In genomic region chr15:51709871-51710655, GRCm38 (mm10) we compare ENCODE assay signal across 9 mouse cellular contexts.
DNase-seq lines count a peak whose midpoint lies in the region; ATAC-seq lines count a peak whose summit lies in the region.
"Had no signal": no experiment of that assay in that cellular context is flagged by ENCODE, and none has a peak within 500 bp of the region (broad histone marks: within the 10 kb centered on the region; RNA-seq: fewer than 3 reads in every experiment).

No protein-coding gene starts in this region.

- no peak overlapping the region for H3K4me3 ChIP-seq in neural tube, embryonic 13.5 days
- H3K4me3 ChIP-seq in liver, embryonic 11.5 days (ENCODE audit: low read depth, low read length), result no peak overlapping the region

- peaks cover 15% of the 10 kb centered on the region for H3K4me1 ChIP-seq in neural tube, embryonic 13.5 days (replicated peaks)
- no peaks in the 10 kb centered on the region for H3K4me1 ChIP-seq in liver, embryonic 11.5 days (replicated peaks; ENCODE audit: control insufficient read depth, insufficient read depth, low read length)

- 29% methylated on average over 13 of the region's 13 CpGs for WGBS in neural tube, embryonic 13.5 days
- 53% methylated on average over 13 of the region's 13 CpGs for WGBS in liver, embryonic 11.5 days

- intact Hi-C loops in heart, postnatal 36 days (cut with DNase I), result no loop called here

- H3K9me3 ChIP-seq in neural tube, embryonic 13.5 days, result no peaks in the 10 kb centered on the region
- no peaks in the 10 kb centered on the region for H3K9me3 ChIP-seq in liver, embryonic 11.5 days (ENCODE audit: control insufficient read depth, low read length)

- no peak overlapping the region for H3K9ac ChIP-seq in neural tube, embryonic 13.5 days
- no peak overlapping the region for H3K9ac ChIP-seq in liver, embryonic 11.5 days (ENCODE audit: low read depth, low read length)

- peak; percentile 59 for ATAC-seq in cerebellum, adult (ENCODE audit: insufficient number of reproducible peaks, low FRiP score, low TSS enrichment)
- ATAC-seq in neural tube, embryonic 13.5 days (ENCODE audit: low read depth), result peak; percentile 95
- ATAC-seq in liver, embryonic 11.5 days (replicated peaks; ENCODE audit: low FRiP score), result no peak
- no peak for ATAC-seq in granulocyte monocyte progenitor cell, adult 5-6 weeks (replicated peaks; ENCODE audit: poor library complexity, severe bottlenecking)

- H3K36me3 ChIP-seq in neural tube, embryonic 13.5 days, result no peaks in the 10 kb centered on the region
- no peaks in the 10 kb centered on the region for H3K36me3 ChIP-seq in liver, embryonic 11.5 days (ENCODE audit: control insufficient read depth, insufficient read depth, low read length)

- H3K27me3 ChIP-seq in neural tube, embryonic 13.5 days, result no peaks in the 10 kb centered on the region
- H3K27me3 ChIP-seq in liver, embryonic 11.5 days (replicated peaks; ENCODE audit: control insufficient read depth, insufficient read depth, low read length), result no peaks in the 10 kb centered on the region

- H3K27ac ChIP-seq in neural tube, embryonic 13.5 days (replicated peaks), result peak overlapping the region; percentile 77
- H3K27ac ChIP-seq in liver, embryonic 11.5 days (ENCODE audit: low read depth, low read length), result no peak overlapping the region
- H3K27ac ChIP-seq: kidney, postnatal 0 days had no signal

- peak; percentile 89 for DNase-seq in Muller cell, postnatal 12 days (ENCODE audit: inconsistent ontology term)
- peak; percentile 48 to 65 for DNase-seq in frontal cortex, postnatal 10 days (ENCODE audit: low spot score in 2 of 2)
- DNase-seq in heart, postnatal 36 days, result peak; percentile 65 to 67
- peak; percentile 33 for DNase-seq in left cerebral cortex, adult 11 months (ENCODE audit: low spot score)
- DNase-seq in liver, embryonic 11.5 days (ENCODE audit: low spot score), result no peak

- no peak overlapping the region for H3K4me2 ChIP-seq in neural tube, embryonic 13.5 days
- H3K4me2 ChIP-seq in liver, embryonic 11.5 days, result no peak overlapping the region

Comparison
In these comparisons a context has a peak if more than half of its experiments do, and no peak if none do; other contexts are left out.
1. ATAC-seq: peak in cerebellum, adult (single experiment) and neural tube, embryonic 13.5 days (single experiment); none in liver, embryonic 11.5 days (single experiment) and granulocyte monocyte progenitor cell, adult 5-6 weeks (single experiment).